Mouse (Mus musculus) cerebellum, adult (tissue): ENCODE measurements around the gene Tlk1.

Experiments used
- ATAC-seq: cut with Nextera tagmentation; 2 replicates; pipeline ENCODE4 v1.9.2; 2017; ENCODE audit warnings: mild to moderate bottlenecking, moderate library complexity, mixed read lengths; ENCODE audit not compliant: insufficient number of reproducible peaks, low FRiP score, low TSS enrichment

The Tlk1 gene

DNA sequence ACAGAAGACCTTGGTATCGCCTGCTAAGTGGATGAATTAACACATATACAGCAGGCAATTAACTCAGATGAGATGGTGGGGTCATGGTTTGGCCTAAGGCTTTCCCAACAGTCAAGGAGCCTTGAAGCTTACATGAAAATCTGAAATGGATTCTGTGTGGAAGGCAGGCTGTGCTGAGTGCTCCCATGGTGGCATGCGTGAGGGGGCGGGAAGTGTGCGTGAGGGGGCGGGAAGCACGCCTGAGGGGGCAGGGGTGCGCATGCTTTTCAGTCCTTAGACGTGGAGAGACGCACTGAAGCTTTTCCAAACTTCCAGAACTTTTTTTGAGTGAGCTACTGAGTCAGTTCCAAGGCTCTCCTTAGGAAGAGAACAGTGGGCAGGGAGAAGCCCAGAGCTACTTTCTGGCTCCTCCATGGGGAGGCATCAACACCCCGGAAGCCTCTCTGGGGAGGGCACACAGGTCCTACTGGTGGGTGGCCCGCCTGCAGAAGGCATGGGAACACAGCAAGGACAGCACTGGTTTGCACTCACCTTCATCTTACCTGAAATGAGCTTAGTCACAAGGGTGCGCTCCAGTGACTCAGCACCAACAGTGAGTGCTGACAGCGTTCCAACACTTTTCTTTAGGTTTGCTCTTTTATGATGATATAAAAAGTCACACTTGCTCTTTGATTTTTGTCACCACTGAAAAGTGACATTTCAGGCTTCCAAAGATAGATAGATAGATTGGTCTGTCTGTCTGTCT, 116.4 kb downstream of the Tlk1 start:
- no peak for ATAC-seq

GRCm38 (mm10) chr2:70702403-70702802, 123.1 kb downstream of the Tlk1 start:
- ATAC-seq, result no peak

- ATAC-seq, result no peak
Measured at GRCm38 (mm10) chr2:70701571-70701970, 124.0 kb downstream of the Tlk1 start.

GRCm38 (mm10) chr2:70700851-70701250, 124.7 kb downstream of the Tlk1 start:
- ATAC-seq, result no peak

DNA sequence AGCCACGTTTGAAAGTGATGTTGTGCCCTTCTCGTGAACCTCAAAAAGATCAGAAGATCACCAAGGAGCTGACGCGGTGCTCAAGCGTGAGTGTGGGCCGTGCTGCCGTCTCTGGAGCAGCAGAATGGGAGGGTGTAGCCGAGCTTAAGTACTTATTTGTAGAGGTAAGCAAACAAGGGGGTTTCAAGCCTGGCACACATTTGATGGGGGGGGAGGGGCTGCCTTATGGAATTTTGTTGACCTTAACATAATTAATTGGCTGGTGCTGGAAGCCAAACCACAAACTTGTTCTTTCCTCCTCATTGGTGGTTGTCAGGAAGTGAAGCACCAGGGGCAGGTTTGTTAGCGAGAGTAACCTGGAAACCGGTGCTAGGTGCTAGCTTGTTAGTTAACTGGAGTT, 129.8 kb downstream of the Tlk1 start:
- no peak for ATAC-seq

- no peak for ATAC-seq
Measured at GRCm38 (mm10) chr2:70690195-70690594, 135.3 kb downstream of the Tlk1 start.

GRCm38 (mm10) chr2:70688454-70689078, 137.0 kb downstream of the Tlk1 start:
- ATAC-seq, result no peak

- ATAC-seq, result no peak
Measured at GRCm38 (mm10) chr2:70682324-70682723, 143.2 kb downstream of the Tlk1 start.

GRCm38 (mm10) chr2:70673445-70674126, 151.9 kb downstream of the Tlk1 start:
- no peak for ATAC-seq

- ATAC-seq, result no peak
Measured at GRCm38 (mm10) chr2:70672476-70672875, 153.1 kb downstream of the Tlk1 start.

DNA sequence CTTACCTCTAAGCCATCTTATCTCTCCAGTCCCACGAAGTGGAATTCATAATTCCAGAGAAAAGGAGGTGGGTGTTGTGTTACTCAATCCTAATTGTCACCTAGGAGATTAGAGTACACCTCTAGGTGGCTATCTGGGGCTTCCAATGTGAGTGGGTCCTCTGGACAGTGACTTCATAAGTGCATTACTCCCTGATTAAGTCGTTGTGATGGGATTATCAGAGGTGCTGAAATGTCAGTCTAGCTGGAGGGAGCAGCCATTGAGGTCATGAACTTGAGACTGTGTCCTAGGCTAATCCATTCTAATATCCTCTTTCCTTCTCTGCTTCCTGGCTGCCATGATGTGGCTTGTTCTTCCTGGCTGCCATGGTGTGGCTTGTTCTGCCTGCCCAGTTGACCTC, 155.6 kb downstream of the Tlk1 start:
- ATAC-seq, result no peak

- no peak for ATAC-seq
Measured at GRCm38 (mm10) chr2:70669241-70669640, 156.3 kb downstream of the Tlk1 start.

- no peak for ATAC-seq
Measured at GRCm38 (mm10) chr2:70667016-70667415, 158.5 kb downstream of the Tlk1 start.

- no peak for ATAC-seq
Measured at GRCm38 (mm10) chr2:70663764-70664163, 161.8 kb downstream of the Tlk1 start.
